Mouse (Mus musculus): ENCODE results near the gene Dmbx1.
A peak's percentile ranks its signal among the peaks of the same experiment; 100 is the strongest.

Gene Dmbx1

GRCm38 (mm10) chr4:115939295-115940102 is at the start of gene Dmbx1:
TSS of gene Dmbx1 (minus strand) at chr4:115939926.
- no peak for DNase-seq (ENCODE audit: low read depth in 1 of 2, low spot score in 2 of 2)

GRCm38 (mm10) chr4:115989382-115989781 is 49.7 kb upstream of the Dmbx1 start:
- no peak for DNase-seq (ENCODE audit: low read depth in 1 of 2, low spot score in 2 of 2)

DNA sequence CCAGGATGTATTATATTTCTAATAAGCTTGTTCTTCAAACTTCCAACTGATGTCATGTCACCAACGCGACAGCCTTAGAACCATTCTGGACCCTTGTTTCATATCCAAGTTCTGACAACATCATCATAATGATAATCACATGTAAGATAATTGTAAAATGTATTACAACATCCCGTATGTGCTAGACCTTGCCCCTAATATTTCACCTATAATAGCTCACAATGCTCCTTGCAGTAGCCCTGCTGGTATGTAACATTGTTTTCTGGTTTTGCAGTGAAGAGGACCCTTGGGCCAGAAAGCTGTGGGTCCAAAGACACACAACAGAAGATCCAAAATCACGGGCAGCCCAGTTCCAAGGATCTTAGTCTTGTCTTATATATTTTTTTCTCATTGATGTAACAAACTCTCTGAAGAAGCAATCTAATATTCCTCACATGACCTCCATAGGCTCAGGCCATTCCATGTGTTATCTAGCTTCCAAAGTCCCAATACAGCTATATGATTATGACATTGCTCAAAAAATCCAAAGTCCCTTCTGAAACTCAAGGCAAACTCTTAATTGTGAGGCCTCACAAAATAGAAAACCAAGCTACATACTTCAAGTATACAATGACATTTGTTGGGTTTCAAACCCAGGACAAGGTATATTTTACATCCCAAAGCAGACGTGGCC is 48.3 kb upstream of the Dmbx1 start:
- DNase-seq (ENCODE audit: low read depth in 1 of 2, low spot score in 2 of 2) = no peak

- DNase-seq (ENCODE audit: low read depth in 1 of 2, low spot score in 2 of 2) = no peak
These were observed 47.7 kb upstream of the Dmbx1 start for GRCm38 (mm10) chr4:115987436-115987835.

DNA sequence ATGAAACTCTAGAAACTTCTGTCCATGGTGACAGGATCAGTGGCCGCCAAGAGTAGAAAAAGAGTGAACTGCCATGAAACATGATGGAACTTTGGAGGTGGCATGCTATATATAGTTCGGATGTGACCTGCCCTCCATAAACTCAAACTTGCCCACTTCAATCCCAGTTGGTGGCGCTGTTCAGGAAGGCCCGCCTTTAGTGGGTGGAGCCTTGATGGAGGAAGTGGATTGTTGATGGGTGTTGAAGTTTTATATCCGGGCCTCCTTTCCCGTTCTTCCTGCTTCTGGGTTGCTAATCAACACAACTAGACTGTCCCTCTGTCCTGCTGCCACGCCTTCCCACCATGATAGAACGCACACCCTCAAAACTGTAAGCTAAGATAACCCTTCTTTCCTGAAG is 45.2 kb upstream of the Dmbx1 start:
- DNase-seq (ENCODE audit: low read depth in 1 of 2, low spot score in 2 of 2) = no peak

GRCm38 (mm10) chr4:115984111-115984510 is 44.4 kb upstream of the Dmbx1 start:
- DNase-seq (ENCODE audit: low read depth in 1 of 2, low spot score in 2 of 2) = peak; percentile 26 to 44

DNA sequence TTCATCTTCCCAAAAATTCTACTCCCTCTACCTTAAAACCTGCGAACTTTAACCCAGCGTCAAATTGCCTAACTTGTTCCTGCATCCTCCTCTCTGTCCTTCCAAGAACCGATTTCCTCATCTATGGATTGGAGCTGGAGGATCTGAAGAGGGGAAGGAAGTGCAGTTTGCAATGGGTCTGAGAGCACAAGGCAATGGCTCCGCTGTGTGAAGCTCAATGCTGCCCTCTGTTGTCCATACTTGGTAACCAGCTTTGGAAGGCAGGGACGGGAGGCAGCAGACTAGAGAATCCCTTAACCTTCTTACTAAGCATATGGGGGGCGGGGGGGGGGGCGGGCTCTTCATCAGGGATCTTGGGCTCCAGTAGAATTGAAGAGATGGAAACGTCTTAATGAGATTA is 41.0 kb upstream of the Dmbx1 start:
- peak in 1 of 2 experiments; percentile 15 for DNase-seq (ENCODE audit: low read depth in 1 of 2, low spot score in 2 of 2)

DNA sequence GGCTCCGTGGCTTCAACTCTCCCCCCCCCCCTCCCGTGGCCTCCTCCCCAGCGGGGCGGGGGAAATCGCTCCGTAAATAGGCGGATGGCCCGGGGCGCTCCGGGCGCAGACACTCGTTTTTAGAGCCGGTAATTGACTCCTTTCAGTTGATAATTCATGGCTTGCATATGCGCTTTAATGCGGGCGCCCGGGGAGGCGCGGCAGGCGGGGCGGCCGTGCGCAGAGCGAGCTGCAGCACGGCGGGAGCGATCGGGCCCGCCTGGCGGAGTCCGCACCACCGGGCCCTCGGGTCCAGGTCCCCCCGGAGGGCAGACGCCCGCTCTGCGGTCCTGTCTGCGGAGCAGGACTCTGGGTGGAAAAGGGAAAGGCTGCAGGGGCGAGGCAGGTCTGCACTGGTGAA is 39.7 kb upstream of the Dmbx1 start:
- DNase-seq (ENCODE audit: low read depth in 1 of 2, low spot score in 2 of 2) = no peak

DNA sequence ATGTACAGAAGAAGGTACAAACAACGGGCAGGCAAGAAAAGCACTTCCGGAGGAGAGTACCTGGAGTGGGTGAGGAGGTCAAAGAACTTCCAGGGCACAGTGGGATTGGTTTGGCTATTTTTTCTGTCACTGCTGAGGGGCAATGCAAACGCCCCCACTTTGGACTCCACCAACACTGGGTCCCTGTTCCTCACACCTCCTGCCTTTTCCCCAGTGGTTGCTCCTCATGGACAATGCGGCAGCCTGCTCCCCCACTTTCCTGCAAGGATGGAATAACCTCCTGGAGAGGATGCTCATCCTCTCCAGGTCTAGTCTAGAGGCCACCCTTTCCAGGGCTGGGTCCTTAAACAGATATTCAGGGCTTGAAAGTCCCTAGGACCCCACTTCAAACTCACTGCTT is 39.2 kb upstream of the Dmbx1 start:
- no peak for DNase-seq (ENCODE audit: low read depth in 1 of 2, low spot score in 2 of 2)

- no peak for DNase-seq (ENCODE audit: low read depth in 1 of 2, low spot score in 2 of 2)
These were observed 32.8 kb upstream of the Dmbx1 start for GRCm38 (mm10) chr4:115972543-115972942.

GRCm38 (mm10) chr4:115964446-115964845 is 24.7 kb upstream of the Dmbx1 start:
- no peak for DNase-seq (ENCODE audit: low read depth in 1 of 2, low spot score in 2 of 2)

GRCm38 (mm10) chr4:115963751-115964150 is 24.0 kb upstream of the Dmbx1 start:
- no peak for DNase-seq (ENCODE audit: low read depth in 1 of 2, low spot score in 2 of 2)

DNA sequence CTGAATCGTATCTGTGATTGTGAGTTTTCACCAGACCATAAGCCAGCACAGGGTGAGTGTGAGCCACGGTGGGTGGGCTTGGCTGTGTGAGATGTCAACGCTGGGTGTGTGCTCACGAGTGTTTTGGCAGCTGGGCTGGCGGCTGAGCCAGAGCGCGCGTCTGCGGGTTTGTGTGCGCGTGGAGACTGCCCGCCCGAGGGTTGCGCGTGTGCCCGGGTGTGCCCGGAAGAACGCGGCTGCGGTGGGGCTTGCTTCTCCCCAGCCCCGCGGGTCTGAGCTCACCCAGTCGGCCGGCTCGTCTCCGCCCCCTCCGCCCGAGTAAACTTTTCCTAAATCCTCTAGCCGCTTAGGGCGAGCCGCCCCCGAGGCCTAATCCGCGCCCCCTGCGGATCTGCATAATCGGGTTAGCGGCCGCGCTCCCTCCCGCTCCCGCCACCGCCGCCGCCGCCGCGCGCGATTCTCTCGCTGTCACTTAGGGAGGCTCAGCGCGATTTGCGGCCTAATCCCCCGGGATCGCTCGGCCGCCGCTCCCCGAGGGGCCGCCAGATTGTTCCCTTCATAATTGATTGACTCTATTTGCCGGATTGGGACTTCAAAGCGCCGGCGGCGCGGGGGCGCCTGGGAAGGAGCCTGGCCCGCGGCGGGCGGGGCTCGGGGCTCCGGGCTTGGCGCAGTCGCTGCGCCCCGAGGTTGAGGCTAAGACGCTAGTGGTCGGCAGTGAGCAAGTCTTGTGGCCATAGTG is 23.1 kb upstream of the Dmbx1 start:
- DNase-seq (ENCODE audit: low read depth in 1 of 2, low spot score in 2 of 2) = no peak

DNA sequence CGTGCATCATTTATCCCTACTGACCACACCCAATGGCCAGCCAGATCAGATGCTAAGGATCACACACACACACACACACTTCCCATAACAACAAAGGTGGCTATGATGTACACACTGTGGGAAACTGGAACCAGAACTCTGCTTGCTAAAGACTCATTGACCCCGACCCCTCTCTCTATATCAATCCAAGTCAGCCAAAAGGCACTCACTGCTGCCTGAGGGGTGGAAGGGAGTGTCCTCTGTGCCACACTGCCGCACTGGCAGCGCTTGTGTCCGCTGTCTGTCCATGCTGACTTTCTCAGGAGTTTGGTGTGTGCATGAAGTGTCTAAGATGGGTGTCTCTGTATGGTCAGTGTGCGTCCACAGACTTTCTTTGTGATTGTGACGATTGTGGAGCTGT is 22.3 kb upstream of the Dmbx1 start:
- DNase-seq (ENCODE audit: low read depth in 1 of 2, low spot score in 2 of 2) = no peak

DNA sequence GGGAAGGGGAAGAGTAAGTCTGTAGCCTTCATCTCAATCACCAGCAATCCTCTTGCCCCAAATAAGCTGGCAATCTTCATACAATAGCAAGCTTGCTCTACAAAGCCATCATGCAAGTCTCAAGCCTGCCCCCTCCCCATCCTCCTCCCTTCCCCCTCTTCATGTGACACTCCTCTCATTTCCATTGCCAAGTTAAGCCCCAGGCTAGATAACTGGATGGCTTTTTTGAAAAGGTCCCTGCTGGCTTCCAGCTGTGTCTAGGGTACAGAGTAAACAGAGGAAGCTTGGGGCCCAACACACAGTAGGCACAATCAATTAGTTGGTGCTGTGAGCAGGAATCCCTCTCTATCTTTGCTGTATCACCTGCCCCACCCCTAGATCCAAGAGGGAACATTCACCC is 19.8 kb upstream of the Dmbx1 start:
- DNase-seq (ENCODE audit: low read depth in 1 of 2, low spot score in 2 of 2) = no peak

DNA sequence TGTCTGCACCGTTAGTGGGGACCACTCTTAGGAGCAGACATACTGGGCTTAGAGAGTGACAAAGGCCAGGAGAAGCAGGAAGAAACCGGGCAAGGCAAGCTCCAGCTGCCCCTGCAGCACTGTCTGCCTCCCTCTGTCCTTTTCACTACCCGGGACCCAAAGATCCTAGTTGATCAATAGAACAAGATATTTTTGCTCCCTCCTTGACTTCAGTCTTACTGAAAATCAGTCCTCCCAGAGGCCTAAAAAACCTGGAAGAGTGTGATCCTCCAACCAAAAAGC is 15.7 kb upstream of the Dmbx1 start:
- no peak for DNase-seq (ENCODE audit: low read depth in 1 of 2, low spot score in 2 of 2)

- no peak for DNase-seq (ENCODE audit: low read depth in 1 of 2, low spot score in 2 of 2)
These were observed 15.1 kb upstream of the Dmbx1 start for GRCm38 (mm10) chr4:115954656-115955493.

DNA sequence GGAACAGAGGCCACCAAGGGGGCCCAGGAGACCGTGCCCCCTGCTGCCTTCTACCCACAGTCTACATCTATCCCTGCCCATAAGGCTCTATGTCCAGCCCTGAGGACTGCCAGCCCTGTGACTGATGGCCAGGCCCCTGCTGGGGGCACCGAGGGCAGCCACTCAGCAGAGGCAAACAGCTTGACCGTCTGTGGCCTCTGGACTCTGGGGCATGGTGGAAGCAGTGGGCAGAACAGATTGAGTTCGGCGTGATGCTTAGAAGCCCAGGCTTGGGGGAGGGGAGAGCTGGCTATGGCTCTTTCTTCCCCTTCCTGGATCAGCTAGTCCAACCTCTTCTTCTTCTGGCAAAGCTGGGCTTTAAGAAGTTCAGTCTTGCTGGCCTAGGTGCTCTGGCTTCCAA is 13.8 kb upstream of the Dmbx1 start:
- DNase-seq (ENCODE audit: low read depth in 1 of 2, low spot score in 2 of 2) = no peak

GRCm38 (mm10) chr4:115952758-115953157 is 13.0 kb upstream of the Dmbx1 start:
- DNase-seq (ENCODE audit: low read depth in 1 of 2, low spot score in 2 of 2) = peak in 1 of 2 experiments; percentile 9

DNA sequence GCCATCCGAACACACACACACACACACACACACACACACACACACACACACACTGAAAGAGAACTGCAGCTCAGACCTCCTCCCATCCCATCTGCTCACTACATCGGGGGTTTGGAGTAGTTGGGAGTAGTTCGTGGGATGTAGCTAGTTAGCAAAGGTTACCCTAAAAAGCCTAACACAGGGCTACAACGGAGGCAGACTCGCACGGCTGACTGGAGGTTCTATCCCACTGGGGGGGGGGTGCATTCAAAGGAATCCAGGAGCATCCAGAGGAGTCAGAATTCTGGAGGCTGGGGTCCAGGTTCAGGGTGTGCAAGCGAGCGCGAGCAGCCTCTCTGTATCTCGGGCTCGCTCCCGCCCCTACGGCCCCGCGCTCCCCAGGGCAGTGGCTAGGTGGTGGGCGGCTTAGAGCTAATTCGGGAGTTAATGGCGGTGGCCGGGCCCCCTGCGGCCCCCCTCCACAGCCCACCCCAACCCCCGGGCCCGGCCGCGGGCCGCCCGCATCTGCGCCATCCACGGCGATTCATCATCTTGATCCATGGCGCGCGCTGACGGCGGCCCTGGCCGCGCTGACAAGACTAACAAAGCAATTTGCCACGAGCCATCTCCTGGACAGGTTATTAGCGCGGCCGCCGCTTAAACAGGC is 4.1 kb upstream of the Dmbx1 start:
- DNase-seq (ENCODE audit: low read depth in 1 of 2, low spot score in 2 of 2) = no peak

Measured in monocyte, adult 2 months (primary cell).